14 mouse cellular contexts compared by ENCODE assay signal in the genomic region with DNA sequence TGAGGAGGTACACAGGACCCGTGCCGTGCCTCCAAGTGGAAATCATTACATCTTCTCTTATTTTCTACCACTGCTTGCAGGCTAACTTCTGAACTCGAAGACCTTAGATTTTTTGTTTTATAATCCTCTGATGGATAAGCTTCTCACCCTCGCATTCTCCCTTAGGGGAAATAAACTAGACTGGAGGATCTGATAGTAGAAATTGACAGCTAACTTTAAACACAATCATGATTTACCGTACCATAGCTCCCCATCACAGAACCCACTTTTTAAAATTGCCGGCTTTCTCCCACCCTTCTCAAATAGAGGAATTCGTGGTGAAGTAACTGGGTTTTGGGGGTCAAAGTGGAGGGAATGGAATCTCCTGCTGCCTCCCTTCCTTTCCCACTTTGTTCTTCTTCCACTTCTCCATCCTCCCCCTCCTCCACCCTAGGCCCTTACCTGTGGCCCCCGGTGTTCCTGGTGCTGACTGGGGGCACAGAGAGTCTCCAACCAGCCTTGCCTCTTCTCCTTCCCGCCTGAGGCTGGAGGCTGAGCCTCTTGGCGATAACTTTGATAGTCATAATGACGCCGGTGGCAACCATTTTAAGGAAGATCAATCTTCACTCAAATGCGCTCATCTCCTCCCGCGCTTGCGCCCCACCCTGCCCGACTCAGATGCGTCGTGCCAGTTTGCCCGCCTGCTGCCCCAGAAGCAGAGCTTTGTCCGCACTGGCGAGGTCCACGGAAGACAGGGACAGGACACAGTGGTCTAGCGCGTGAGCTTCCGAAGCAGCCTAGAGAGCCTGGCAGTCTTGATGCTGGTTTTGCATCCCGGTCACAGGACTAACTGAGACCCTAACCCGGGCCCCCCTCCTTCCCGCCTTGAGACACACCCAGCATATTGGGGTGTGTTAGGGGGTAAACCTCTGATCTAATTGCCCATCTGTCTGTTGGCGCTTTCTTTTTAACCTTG. TPM values are rescaled to one million over a fixed set of nuclear protein-coding genes. Genes with fewer than 3 reads are reported as not detected.
DNase-seq lines count a peak whose midpoint lies in the region; ATAC-seq and TF ChIP-seq lines count a peak whose summit lies in the region.
"Had no signal": no experiment of that assay in that cellular context is flagged by ENCODE, and none has a peak within 500 bp of the region (broad histone marks: within the 10 kb centered on the region; RNA-seq: fewer than 3 reads in every experiment).

No protein-coding gene starts in this region.

- TF ChIP-seq CTCF in embryonic fibroblast, embryonic 13.5 days (IDR thresholded peaks at IDR 0.05; ENCODE audit: borderline replicate concordance, insufficient read depth, low read length): no peak

- no peak overlapping the region for H3K4me2 ChIP-seq in intestine, embryonic 14.5 days (ENCODE audit: low read length)
- H3K4me2 ChIP-seq in intestine, embryonic 16.5 days (ENCODE audit: low read depth, low read length): no peak overlapping the region
- no peak overlapping the region for H3K4me2 ChIP-seq in midbrain, embryonic 11.5 days

- no peak overlapping the region for H3K9ac ChIP-seq in intestine, embryonic 14.5 days (ENCODE audit: low read length)
- H3K9ac ChIP-seq in intestine, embryonic 16.5 days (ENCODE audit: low read depth, low read length): no peak overlapping the region
- no peak overlapping the region for H3K9ac ChIP-seq in midbrain, embryonic 11.5 days (ENCODE audit: low read length)

- H3K4me1 ChIP-seq in intestine, embryonic 14.5 days (replicated peaks; ENCODE audit: control insufficient read depth, insufficient read depth, low read length): peaks cover 5% of the 10 kb centered on the region
- H3K4me1 ChIP-seq in intestine, embryonic 16.5 days (ENCODE audit: control insufficient read depth, insufficient read depth, low read length): no peaks in the 10 kb centered on the region; the same call in 1 of the 2 replicates
- H3K4me1 ChIP-seq in embryonic fibroblast, embryonic 13.5 days (ENCODE audit: control insufficient read depth, insufficient read depth, low read length): no peaks in the 10 kb centered on the region; the same call in 1 of the 2 replicates
- peaks cover 5% of the 10 kb centered on the region for H3K4me1 ChIP-seq in midbrain, embryonic 11.5 days (ENCODE audit: control insufficient read depth, insufficient read depth, low read length)

- H3K4me3 ChIP-seq in intestine, embryonic 14.5 days (ENCODE audit: low read depth, low read length): no peak overlapping the region
- H3K4me3 ChIP-seq in intestine, embryonic 16.5 days (ENCODE audit: low read length): no peak overlapping the region
- H3K4me3 ChIP-seq in embryonic fibroblast, embryonic 13.5 days (ENCODE audit: insufficient read depth, low read length): peak overlapping the region; percentile 20; the same call in 1 of the 2 replicates
- no peak overlapping the region for H3K4me3 ChIP-seq in midbrain, embryonic 11.5 days (ENCODE audit: low read depth, low read length)
- H3K4me3 ChIP-seq: myocyte had no signal

- no peak overlapping the region for H3K27ac ChIP-seq in intestine, embryonic 14.5 days (ENCODE audit: low read depth)
- H3K27ac ChIP-seq in intestine, embryonic 16.5 days (ENCODE audit: low read length): no peak overlapping the region
- H3K27ac ChIP-seq in embryonic fibroblast, embryonic 13.5 days (ENCODE audit: insufficient read depth, low read length): no peak overlapping the region
- no peak overlapping the region for H3K27ac ChIP-seq in midbrain, embryonic 11.5 days (ENCODE audit: low read depth, low read length)

- TF ChIP-seq POLR2A in embryonic fibroblast, embryonic 13.5 days (IDR thresholded peaks at IDR 0.05; ENCODE audit: low read depth, low read length): no peak

- DNase-seq in intestine, embryonic 14.5 days (ENCODE audit: low spot score): peak; percentile 70
- DNase-seq in embryo, embryonic 11 days: peak; percentile 30
- peak; percentile 95 for DNase-seq in midbrain, embryonic 11.5 days (ENCODE audit: low spot score, missing footprints)
- DNase-seq in urinary bladder, adult 18-20 months (ENCODE audit: low spot score in 2 of 2): no peak
- DNase-seq: gastrocnemius, postnatal 14 days; heart, postnatal 14 days; thymus, adult 2 months had no signal

- H3K27me3 ChIP-seq in intestine, embryonic 14.5 days (replicated peaks; ENCODE audit: control insufficient read depth, insufficient read depth, low read length): peaks cover 100% of the 10 kb centered on the region
- peaks cover 69% of the 10 kb centered on the region for H3K27me3 ChIP-seq in intestine, embryonic 16.5 days (replicated peaks; ENCODE audit: control insufficient read depth, insufficient read depth, low read length)
- peaks cover 96% of the 10 kb centered on the region for H3K27me3 ChIP-seq in midbrain, embryonic 11.5 days (ENCODE audit: control insufficient read depth, insufficient read depth, low read length)

- no peaks in the 10 kb centered on the region for H3K36me3 ChIP-seq in intestine, embryonic 14.5 days (ENCODE audit: control insufficient read depth, insufficient read depth, low read length)
- H3K36me3 ChIP-seq in intestine, embryonic 16.5 days (ENCODE audit: control insufficient read depth, insufficient read depth, low read length): no peaks in the 10 kb centered on the region
- H3K36me3 ChIP-seq in midbrain, embryonic 11.5 days (ENCODE audit: control insufficient read depth, insufficient read depth, low read length): no peaks in the 10 kb centered on the region

- WGBS in intestine, embryonic 14.5 days: 2% methylated on average over 30 of the region's 30 CpGs
- 2% methylated on average over 30 of the region's 30 CpGs for WGBS in intestine, embryonic 16.5 days
- WGBS in midbrain, embryonic 11.5 days: 4% methylated on average over 30 of the region's 30 CpGs

- ATAC-seq in intestine, embryonic 14.5 days (replicated peaks; ENCODE audit: low FRiP score, low TSS enrichment, low read depth): no peak
- no peak for ATAC-seq in intestine, embryonic 16.5 days
- ATAC-seq in midbrain, embryonic 11.5 days (ENCODE audit: low FRiP score): no peak; the same call in 1 of the 2 replicates
- no peak for ATAC-seq in inflammation-experienced regulatory T-cells, adult 6 months
- no peak for ATAC-seq in erythroblast, adult 5-6 weeks (replicated peaks; ENCODE audit: low FRiP score, poor library complexity, severe bottlenecking)

- no peaks in the 10 kb centered on the region for H3K9me3 ChIP-seq in intestine, embryonic 14.5 days (ENCODE audit: control insufficient read depth, low read length)
- no peaks in the 10 kb centered on the region for H3K9me3 ChIP-seq in intestine, embryonic 16.5 days (ENCODE audit: control insufficient read depth, low read length)
- no peaks in the 10 kb centered on the region for H3K9me3 ChIP-seq in midbrain, embryonic 11.5 days (ENCODE audit: control insufficient read depth, low read length)

RNA-seq across cellular contexts. Expression of gene Evx2, which starts 1.3 kb away (rescaled TPM):
- polyA plus RNA-seq in intestine, embryonic 14.5 days (2014; fragmentation: Nextera tagmentation; extraction: Ambion mirVana): not detected in 2 replicates
- 0.05 TPM in 1 of 2 replicates, not detected in the other for polyA plus RNA-seq in intestine, embryonic 16.5 days (2015; fragmentation: Nextera tagmentation; extraction: Ambion mirVana)
- polyA plus RNA-seq in embryonic fibroblast, embryonic 13.5 days (2011; ENCODE audit: insufficient read length, low read depth, missing spikeins): 0.35 and 0.74 TPM in 2 replicates
- polyA plus RNA-seq in midbrain, embryonic 11.5 days (2014; fragmentation: Nextera tagmentation; extraction: Ambion mirVana): 1.5 and 1.9 TPM in 2 replicates
- not detected for polyA plus RNA-seq in inflammation-experienced regulatory T-cells, adult 6 months (2017; shearing (Covaris generic))
- not detected in 2 replicates for total RNA-seq in erythroblast, adult 5-6 weeks (2015; ENCODE audit: low replicate concordance)
- total RNA-seq in erythroblast, adult 5-6 weeks (2017; ENCODE audit: low replicate concordance): not detected in 2 replicates
- total RNA-seq: gastrocnemius, postnatal 14 days; heart, postnatal 14 days; layer of hippocampus, postnatal 25 days had no signal
- polyA plus RNA-seq: liver, embryonic 16.5 days; myocyte; thymus, adult 2 months had no signal

RNA-seq across cellular contexts. Expression of gene Hoxd13, which starts 7.4 kb away (rescaled TPM):
- polyA plus RNA-seq in intestine, embryonic 14.5 days (2014; fragmentation: Nextera tagmentation; extraction: Ambion mirVana): not detected in 2 replicates
- 0.18 and 0.32 TPM in 2 replicates for polyA plus RNA-seq in intestine, embryonic 16.5 days (2015; fragmentation: Nextera tagmentation; extraction: Ambion mirVana)
- 17.0 and 20.1 TPM in 2 replicates for polyA plus RNA-seq in embryonic fibroblast, embryonic 13.5 days (2011; ENCODE audit: insufficient read length, low read depth, missing spikeins)
- not detected in 2 replicates for polyA plus RNA-seq in midbrain, embryonic 11.5 days (2014; fragmentation: Nextera tagmentation; extraction: Ambion mirVana)
- not detected for polyA plus RNA-seq in inflammation-experienced regulatory T-cells, adult 6 months (2017; shearing (Covaris generic))
- not detected in 2 replicates for total RNA-seq in erythroblast, adult 5-6 weeks (2015; ENCODE audit: low replicate concordance)
- not detected in 2 replicates for total RNA-seq in erythroblast, adult 5-6 weeks (2017; ENCODE audit: low replicate concordance)
- total RNA-seq: gastrocnemius, postnatal 14 days; heart, postnatal 14 days; layer of hippocampus, postnatal 25 days had no signal
- polyA plus RNA-seq: liver, embryonic 16.5 days; myocyte had no signal

RNA-seq across cellular contexts. Expression of gene Hoxd12, which starts 14.1 kb away (rescaled TPM):
- 0.24 and 0.34 TPM in 2 replicates for polyA plus RNA-seq in intestine, embryonic 14.5 days (2014; fragmentation: Nextera tagmentation; extraction: Ambion mirVana)
- 0.32 and 0.60 TPM in 2 replicates for polyA plus RNA-seq in intestine, embryonic 16.5 days (2015; fragmentation: Nextera tagmentation; extraction: Ambion mirVana)
- 2.3 and 3.7 TPM in 2 replicates for polyA plus RNA-seq in embryonic fibroblast, embryonic 13.5 days (2011; ENCODE audit: insufficient read length, low read depth, missing spikeins)
- polyA plus RNA-seq in midbrain, embryonic 11.5 days (2014; fragmentation: Nextera tagmentation; extraction: Ambion mirVana): not detected in 2 replicates
- not detected for polyA plus RNA-seq in inflammation-experienced regulatory T-cells, adult 6 months (2017; shearing (Covaris generic))
- not detected in 2 replicates for total RNA-seq in erythroblast, adult 5-6 weeks (2015; ENCODE audit: low replicate concordance)
- not detected in 2 replicates for total RNA-seq in erythroblast, adult 5-6 weeks (2017; ENCODE audit: low replicate concordance)
- total RNA-seq: gastrocnemius, postnatal 14 days; heart, postnatal 14 days; layer of hippocampus, postnatal 25 days had no signal
- polyA plus RNA-seq: liver, embryonic 16.5 days; myocyte; thymus, adult 2 months had no signal

RNA-seq across cellular contexts. Expression of gene Hoxd11, which starts 18.7 kb away (rescaled TPM):
- polyA plus RNA-seq in intestine, embryonic 14.5 days (2014; fragmentation: Nextera tagmentation; extraction: Ambion mirVana): 3.6 and 4.2 TPM in 2 replicates
- polyA plus RNA-seq in intestine, embryonic 16.5 days (2015; fragmentation: Nextera tagmentation; extraction: Ambion mirVana): 0.69 and 1.1 TPM in 2 replicates
- 2.8 and 3.8 TPM in 2 replicates for polyA plus RNA-seq in embryonic fibroblast, embryonic 13.5 days (2011; ENCODE audit: insufficient read length, low read depth, missing spikeins)
- polyA plus RNA-seq in midbrain, embryonic 11.5 days (2014; fragmentation: Nextera tagmentation; extraction: Ambion mirVana): not detected in 2 replicates
- under 1 TPM in 1 of 3 experiments, not detected in 2; 0.11 TPM for polyA plus RNA-seq in inflammation-experienced regulatory T-cells, adult 6 months (2017; shearing (Covaris generic))
- total RNA-seq in erythroblast, adult 5-6 weeks (2015; ENCODE audit: low replicate concordance): not detected in 2 replicates
- not detected in 2 replicates for total RNA-seq in erythroblast, adult 5-6 weeks (2017; ENCODE audit: low replicate concordance)
- total RNA-seq: heart, postnatal 14 days; layer of hippocampus, postnatal 25 days had no signal
- polyA plus RNA-seq: liver, embryonic 16.5 days; myocyte; thymus, adult 2 months had no signal

RNA-seq across cellular contexts. Expression of gene Hoxd10, which starts 31.0 kb away (rescaled TPM):
- 7.8 and 13.7 TPM in 2 replicates for polyA plus RNA-seq in intestine, embryonic 14.5 days (2014; fragmentation: Nextera tagmentation; extraction: Ambion mirVana)
- 3.7 and 4.4 TPM in 2 replicates for polyA plus RNA-seq in intestine, embryonic 16.5 days (2015; fragmentation: Nextera tagmentation; extraction: Ambion mirVana)
- polyA plus RNA-seq in embryonic fibroblast, embryonic 13.5 days (2011; ENCODE audit: insufficient read length, low read depth, missing spikeins): 3.7 and 4.4 TPM in 2 replicates
- polyA plus RNA-seq in midbrain, embryonic 11.5 days (2014; fragmentation: Nextera tagmentation; extraction: Ambion mirVana): not detected in 2 replicates
- not detected for polyA plus RNA-seq in inflammation-experienced regulatory T-cells, adult 6 months (2017; shearing (Covaris generic))
- not detected in 2 replicates for total RNA-seq in erythroblast, adult 5-6 weeks (2015; ENCODE audit: low replicate concordance)
- total RNA-seq in erythroblast, adult 5-6 weeks (2017; ENCODE audit: low replicate concordance): 0.42 TPM in 1 of 2 replicates, not detected in the other
- total RNA-seq: layer of hippocampus, postnatal 25 days had no signal
- polyA plus RNA-seq: liver, embryonic 16.5 days; myocyte; thymus, adult 2 months had no signal

Comparison
In these comparisons a context has a peak if more than half of its experiments do, and no peak if none do; other contexts are left out.
1. DNase-seq: peak in intestine, embryonic 14.5 days (single experiment), embryo, embryonic 11 days (single experiment) and midbrain, embryonic 11.5 days (single experiment); none in urinary bladder, adult 18-20 months (0 of 2).
2. RNA of gene Hoxd13, which starts 7.4 kb away (polyA plus RNA-seq): 17.0 to 20.1 TPM in embryonic fibroblast, embryonic 13.5 days; 0.18 to 0.32 TPM in intestine, embryonic 16.5 days, not detected in intestine, embryonic 14.5 days, not detected in midbrain, embryonic 11.5 days and not detected in inflammation-experienced regulatory T-cells, adult 6 months; every median in the first group is over 10 times any median in the second.